Mouse (Mus musculus) kidney, adult 2 months (tissue): ENCODE measurements around the gene Nup93.

Experiments
- CTCF ChIP-seq: fragments of 200-500 bp; conservative IDR thresholded peaks from 2 replicates; pipeline ENCODE4 v1.5.1; 2011; ENCODE audit warnings: low read depth, mild to moderate bottlenecking, control low read depth, low read length, moderate library complexity, mixed read lengths; ENCODE audit not compliant: insufficient read depth, insufficient read length
- POLR2A ChIP-seq: fragments of 200-500 bp; IDR thresholded peaks from one replicate; pipeline ENCODE4 v1.6.1; 2011; ENCODE audit warnings: low read depth, low read length, control low read depth

GRCm38 (mm10) chr8:94343778-94344320 is 129.5 kb downstream of the Nup93 start:
- TF ChIP-seq CTCF, result no peak
- TF ChIP-seq POLR2A, result no peak
